Mouse (Mus musculus): ENCODE results near the gene Cryl1. TPM values are rescaled to one million over a fixed set of nuclear protein-coding genes. Genes with fewer than 3 reads are reported as not detected.
A peak's percentile ranks its signal among the peaks of the same experiment; 100 is the strongest.

The Cryl1 gene
- polyA plus RNA-seq, 1 experiment: 143 TPM

DNA sequence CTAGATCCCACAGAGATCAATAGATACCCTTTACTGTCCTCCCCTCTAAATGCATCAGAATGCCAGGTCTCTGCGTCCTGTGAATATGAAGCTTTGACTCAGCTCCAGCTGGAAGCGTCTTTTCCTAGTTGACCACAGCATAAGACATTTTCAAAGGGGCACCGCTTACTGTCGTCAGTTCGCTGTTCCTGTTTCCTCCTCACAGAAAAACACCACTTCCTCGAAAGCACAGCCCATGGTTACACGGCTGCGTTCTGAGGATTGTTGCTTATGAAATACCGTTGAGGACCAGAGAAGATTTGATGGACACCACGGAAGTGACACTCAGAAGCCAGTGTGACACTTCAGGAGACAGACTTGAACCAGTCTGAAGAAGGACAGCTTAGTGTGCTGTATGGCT, 134.4 kb downstream of the Cryl1 start:
- no peak for DNase-seq (ENCODE audit: low read depth, low spot score)
- 70% methylated on average over 10 of the region's 10 CpGs for WGBS

- WGBS: 83% methylated on average over 8 of the region's 8 CpGs
- no peak for DNase-seq (ENCODE audit: low read depth, low spot score)
These were observed 139.0 kb downstream of the Cryl1 start for GRCm38 (mm10) chr14:57259341-57259740.

GRCm38 (mm10) chr14:57248661-57249060, 149.7 kb downstream of the Cryl1 start:
- 71% methylated on average over 3 of the region's 3 CpGs for WGBS
- no peak for DNase-seq (ENCODE audit: low read depth, low spot score)

GRCm38 (mm10) chr14:57246575-57246974, 151.8 kb downstream of the Cryl1 start:
- WGBS: 68% methylated on average over 6 of the region's 6 CpGs
- DNase-seq (ENCODE audit: low read depth, low spot score): no peak

DNA sequence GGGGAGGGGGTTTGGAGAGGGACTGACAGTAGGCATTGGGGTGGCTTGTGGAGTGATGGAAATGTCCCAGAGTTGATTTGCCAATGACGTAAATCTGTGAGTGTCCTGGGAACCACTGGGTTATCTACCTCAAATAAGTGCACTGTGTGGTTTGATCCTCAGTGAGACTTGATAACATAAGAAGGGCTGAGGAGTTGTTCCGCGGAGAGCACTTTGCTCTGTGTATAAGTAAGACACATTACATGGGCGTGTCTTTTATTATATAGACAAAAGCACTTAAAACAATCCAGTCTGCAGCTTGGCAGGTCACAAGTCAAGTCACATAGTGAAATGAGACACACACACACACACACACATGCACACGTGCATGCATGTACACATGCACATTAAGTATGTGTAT, 155.4 kb downstream of the Cryl1 start:
- no peak for DNase-seq (ENCODE audit: low read depth, low spot score)
- WGBS: 26% methylated on average over 5 of the region's 5 CpGs

GRCm38 (mm10) chr14:57235276-57235675, 163.1 kb downstream of the Cryl1 start:
- no peak for DNase-seq (ENCODE audit: low read depth, low spot score)
- WGBS: 86% methylated on average over 11 of the region's 11 CpGs

DNA sequence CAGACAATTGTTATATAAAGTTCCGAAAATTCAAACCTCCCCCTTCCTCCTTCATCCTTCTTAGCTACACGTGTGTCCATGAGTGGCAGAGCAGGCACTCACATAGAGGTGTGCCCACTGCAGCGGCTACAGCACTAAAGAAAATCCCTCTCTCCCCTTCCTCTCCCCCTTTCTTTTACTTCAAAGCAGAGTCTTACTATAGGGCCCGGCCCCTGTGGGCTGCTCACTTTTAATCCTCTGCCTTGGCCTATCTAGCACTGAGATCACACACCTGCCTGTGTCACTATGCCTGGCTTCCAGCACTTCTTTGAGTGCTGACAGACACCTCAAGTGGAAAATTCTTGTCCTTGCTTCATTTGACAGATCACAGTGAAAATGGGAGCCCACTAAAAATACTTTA, 163.6 kb downstream of the Cryl1 start:
- DNase-seq (ENCODE audit: low read depth, low spot score): no peak
- 66% methylated on average over 4 of the region's 4 CpGs for WGBS

- peak; percentile 63 for DNase-seq (ENCODE audit: low read depth, low spot score)
- WGBS: 44% methylated on average over 6 of the region's 6 CpGs
These were observed 167.9 kb downstream of the Cryl1 start for GRCm38 (mm10) chr14:57230264-57231015.

Other genes starting within 250 kb of the Cryl1 start
- gene Ift88, start 25.5 kb upstream of the Cryl1 start, polyA plus RNA-seq (2012; rRNA removed): 1.7 and 3.1 TPM in 2 replicates
- 3.2 and 4.1 TPM in 2 replicates for gene Il17d, start 126.2 kb upstream of the Cryl1 start, polyA plus RNA-seq (2012; rRNA removed)
- 15.8 and 19.3 TPM in 2 replicates for gene Eef1akmt1, start 173.1 kb upstream of the Cryl1 start, polyA plus RNA-seq (2012; rRNA removed)

Measured in large intestine, adult 2 months (tissue).